Mouse (Mus musculus) embryonic facial prominence, embryonic 10.5 days (tissue): Measurements from ENCODE around the gene Mtf2. TPM values are rescaled to one million over a fixed set of nuclear protein-coding genes. Genes with fewer than 3 reads are reported as not detected.
A peak's percentile ranks its signal among the peaks of the same experiment; 100 is the strongest.

Experiments used
- DNase-seq: peaks from one replicate; pipeline ENCODE4 v3.0.0-alpha.2; 2017; ENCODE audit warnings: low spot score
- H3K27ac ChIP-seq: fragments of 300-500 bp; sonication (generic); replicated peaks from 2 replicates; pipeline ENCODE4 v1.5.1; 2016; ENCODE audit warnings: mild to moderate bottlenecking
- H3K27me3 ChIP-seq: fragments of 300-500 bp; sonication (generic); replicated peaks from 2 replicates; pipeline ENCODE4 v1.6.1; 2016; ENCODE audit warnings: low read depth, mild to moderate bottlenecking; ENCODE audit not compliant: poor library complexity, severe bottlenecking
- H3K36me3 ChIP-seq: fragments of 300-500 bp; sonication (generic); replicated peaks from 2 replicates; pipeline ENCODE4 v1.6.1; 2016; ENCODE audit warnings: mild to moderate bottlenecking, moderate library complexity
- H3K4me1 ChIP-seq: fragments of 300-500 bp; sonication (generic); 2 replicates; pipeline ENCODE4 v1.6.1; 2016
- H3K4me3 ChIP-seq: fragments of 300-500 bp; sonication (generic); 2 replicates; pipeline ENCODE4 v1.5.1; 2016; ENCODE audit warnings: mild to moderate bottlenecking, moderate library complexity
- H3K9me3 ChIP-seq: fragments of 300-500 bp; sonication (generic); 2 replicates; pipeline ENCODE4 v1.6.1; 2016; ENCODE audit warnings: mild to moderate bottlenecking
- WGBS: fragments of 180-500 bp; shearing (Covaris S2); methylation state at CpG from one replicate; pipeline ENCODE4 v1.1.7; 2016; 5-methylcytosine and 5-hydroxymethylcytosine counted together
- polyA plus RNA-seq: library from polyadenylated mRNA; unstranded; fragments of >200 nt; fragmentation: Nextera tagmentation; extraction: Ambion mirVana; gene quantifications from 2 replicates; pipeline ENCODE4 v1.2.1, GENCODE M21; 2016

Mtf2 gene
- polyA plus RNA-seq, 1 experiment from 2014 or later, result 183 TPM

GRCm38 (mm10) chr5:108097676-108098075 is 32.2 kb downstream of the Mtf2 start:
- no peak for DNase-seq
- WGBS, result 91% methylated on average over 3 of the region's 3 CpGs
- peaks cover 95% of the 10 kb centered on the region for H3K36me3 ChIP-seq

DNA sequence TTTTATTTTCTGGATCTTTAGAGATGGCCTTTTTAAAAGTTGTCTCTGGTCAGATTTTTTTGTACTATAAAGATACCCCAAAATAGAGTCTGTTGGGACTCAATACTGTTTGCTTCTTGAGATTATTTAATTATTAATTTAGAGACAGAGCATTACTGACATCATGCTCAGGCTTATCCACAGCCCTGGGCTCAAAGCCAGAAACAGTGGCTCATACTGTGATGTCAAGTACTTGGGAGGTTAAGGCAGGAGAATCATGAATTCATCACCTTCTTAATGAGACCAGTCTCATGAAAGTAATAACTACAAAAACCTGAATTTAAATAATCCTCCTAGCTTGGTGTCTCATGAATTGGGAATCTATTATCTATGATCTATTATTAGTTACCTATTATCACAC is 34.7 kb downstream of the Mtf2 start:
- no peak for DNase-seq
- Histone ChIP-seq H3K4me3 (no peak overlapping the region), H3K9me3 (no peaks in the 10 kb centered on the region), H3K27me3 (no peaks in the 10 kb centered on the region), H3K36me3 (peaks cover 96% of the 10 kb centered on the region), H3K27ac (no peak overlapping the region), H3K4me1 (no peaks in the 10 kb centered on the region)

More at GRCm38 (mm10) chr5:108097676-108098075, 32.2 kb downstream of the Mtf2 start:
- no peaks in the 10 kb centered on the region for H3K4me1 ChIP-seq
- no peaks in the 10 kb centered on the region for H3K9me3 ChIP-seq
- no peak overlapping the region for H3K27ac ChIP-seq
- H3K4me3 ChIP-seq, result no peak overlapping the region
- H3K27me3 ChIP-seq, result no peaks in the 10 kb centered on the region

GRCm38 (mm10) chr5:108104306-108104705 is 38.8 kb downstream of the Mtf2 start:
- Histone ChIP-seq H3K4me3 (no peak overlapping the region), H3K27me3 (no peaks in the 10 kb centered on the region), H3K36me3 (peaks cover 94% of the 10 kb centered on the region), H3K9me3 (no peaks in the 10 kb centered on the region), H3K27ac (no peak overlapping the region), H3K4me1 (no peaks in the 10 kb centered on the region)
- DNase-seq, result no peak
- WGBS, result 88% methylated on average over 5 of the region's 5 CpGs

DNA sequence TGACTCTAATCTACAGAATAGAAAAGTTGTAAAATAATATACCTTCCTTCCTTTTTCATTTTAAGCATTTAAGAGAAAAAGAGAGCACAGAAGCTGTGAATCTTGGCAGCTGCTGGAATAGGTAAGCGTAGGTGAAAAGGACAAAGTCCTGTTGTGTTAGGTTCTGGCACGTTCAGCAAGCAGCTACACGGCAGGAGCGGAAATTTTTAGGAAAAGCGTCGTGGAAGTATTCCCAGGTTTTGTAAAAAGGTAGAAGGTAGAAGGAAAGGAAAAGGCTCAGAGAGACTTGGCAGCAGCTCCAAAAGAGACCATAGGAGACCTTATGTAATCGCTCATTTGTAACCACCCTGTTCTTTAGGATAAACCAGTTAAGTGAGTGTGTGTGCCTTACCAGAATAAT is 43.9 kb downstream of the Mtf2 start:
- no peak for DNase-seq
- Histone ChIP-seq H3K4me3 (no peak overlapping the region), H3K27me3 (no peaks in the 10 kb centered on the region), H3K9me3 (no peaks in the 10 kb centered on the region), H3K36me3 (peaks cover 61% of the 10 kb centered on the region), H3K4me1 (no peaks in the 10 kb centered on the region), H3K27ac (no peak overlapping the region)
- WGBS, result 93% methylated on average over 7 of the region's 7 CpGs

- H3K27ac ChIP-seq, result no peak overlapping the region
- DNase-seq, result no peak
- no peaks in the 10 kb centered on the region for H3K27me3 ChIP-seq
- H3K4me3 ChIP-seq, result no peak overlapping the region
- no peaks in the 10 kb centered on the region for H3K9me3 ChIP-seq
- H3K36me3 ChIP-seq, result peaks cover 22% of the 10 kb centered on the region
- H3K4me1 ChIP-seq, result no peaks in the 10 kb centered on the region
- WGBS, result 92% methylated on average over 4 of the region's 4 CpGs
These were observed 52.2 kb downstream of the Mtf2 start for GRCm38 (mm10) chr5:108117693-108118092.

DNA sequence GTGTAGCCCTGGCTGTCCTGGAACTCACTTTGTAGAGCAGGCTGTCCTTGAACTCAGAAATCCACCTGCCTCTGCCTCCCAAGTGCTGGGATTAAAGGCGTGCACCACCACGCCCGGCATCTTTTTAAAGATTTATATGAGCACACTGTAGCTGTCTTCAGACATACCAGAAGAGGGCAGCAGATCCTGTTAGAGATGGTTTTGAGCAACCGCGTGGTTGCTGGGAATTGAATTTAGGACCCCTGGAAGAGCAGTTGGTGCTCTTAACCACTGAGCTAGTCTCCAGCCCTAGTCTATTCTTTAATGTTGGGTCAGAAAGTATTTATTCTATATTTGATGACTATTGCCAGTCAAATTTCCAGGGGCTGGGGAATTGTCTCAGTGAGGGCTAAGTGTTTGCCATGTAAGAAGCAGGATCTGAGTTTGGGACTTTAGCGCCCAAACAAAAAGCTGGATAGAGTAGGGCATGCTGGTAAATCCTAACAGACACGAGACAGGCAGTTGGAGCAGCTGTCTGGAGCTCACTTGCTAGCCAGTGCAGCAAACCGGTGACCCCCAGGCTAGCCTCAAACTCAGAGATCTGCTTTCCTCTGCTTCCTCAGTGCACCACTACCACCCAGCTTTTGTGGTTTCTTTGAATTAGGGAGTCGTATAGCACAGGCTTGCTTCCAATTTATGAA is 54.9 kb downstream of the Mtf2 start:
- no peak overlapping the region for H3K4me3 ChIP-seq
- no peak for DNase-seq
- 83% methylated on average over 9 of the region's 9 CpGs for WGBS
- H3K27me3 ChIP-seq, result no peaks in the 10 kb centered on the region
- H3K27ac ChIP-seq, result no peak overlapping the region
- H3K4me1 ChIP-seq, result no peaks in the 10 kb centered on the region
- no peaks in the 10 kb centered on the region for H3K9me3 ChIP-seq
- peaks cover 28% of the 10 kb centered on the region for H3K36me3 ChIP-seq

- WGBS, result under 1% methylated on average over 32 of the region's 32 CpGs
- Histone ChIP-seq H3K27ac (peak overlapping the region; percentile 93), H3K27me3 (no peaks in the 10 kb centered on the region), H3K9me3 (no peaks in the 10 kb centered on the region), H3K4me1 (peaks cover 18% of the 10 kb centered on the region), H3K4me3 (peak overlapping the region; percentile 83), H3K36me3 (peaks cover 22% of the 10 kb centered on the region)
- no peak for DNase-seq
These were observed 66.5 kb downstream of the Mtf2 start for GRCm38 (mm10) chr5:108131849-108132440.

- Histone ChIP-seq H3K27me3 (no peaks in the 10 kb centered on the region), H3K4me1 (peaks cover 18% of the 10 kb centered on the region), H3K36me3 (peaks cover 20% of the 10 kb centered on the region), H3K27ac (peak within 1 kb of the TSS; percentile 93), H3K4me3 (peak within 1 kb of the TSS; percentile 83), H3K9me3 (no peaks in the 10 kb centered on the region)
- peak; percentile 98 for DNase-seq
- under 1% methylated on average over 65 of the region's 65 CpGs for WGBS
These were observed 67.2 kb downstream of the Mtf2 start, which contains the start of the genes Tmed5 and Ccdc18 for GRCm38 (mm10) chr5:108132441-108133243. Gene Tmed5, minus strand, starts transcription at chr5:108132620. Gene Ccdc18, plus strand, starts transcription at chr5:108132875.

DNA sequence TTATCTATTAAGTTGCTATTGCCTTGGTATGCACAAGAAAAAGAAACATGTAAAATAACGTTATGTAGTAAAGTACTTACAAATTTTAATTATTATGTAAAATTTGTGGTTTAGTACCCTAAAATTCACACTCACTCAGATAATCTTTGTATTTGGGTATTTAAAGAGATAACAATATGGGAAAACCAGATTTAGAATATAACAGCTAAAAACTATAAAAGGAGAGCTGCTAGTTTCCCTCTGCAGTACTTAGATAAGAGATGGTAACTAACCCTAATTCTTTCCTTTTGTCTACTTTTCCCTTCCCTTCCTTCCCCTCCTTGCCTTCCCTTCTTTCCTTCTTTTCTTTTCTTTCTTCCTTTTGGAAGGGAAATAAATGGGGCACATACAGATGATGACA is 87.1 kb downstream of the Mtf2 start:
- no peaks in the 10 kb centered on the region for H3K9me3 ChIP-seq
- 89% methylated on average over 1 of the region's 1 CpGs for WGBS

More for the DNA sequence above, 87.1 kb downstream of the Mtf2 start:
- Histone ChIP-seq H3K4me3 (no peak overlapping the region), H3K27ac (no peak overlapping the region), H3K36me3 (peaks cover 13% of the 10 kb centered on the region), H3K27me3 (no peaks in the 10 kb centered on the region), H3K4me1 (no peaks in the 10 kb centered on the region)
- DNase-seq, result no peak

Other genes starting within 250 kb of the Mtf2 start
- gene Ube2d2b, start 235.6 kb upstream of the Mtf2 start, polyA plus RNA-seq, result 0.29 and 0.42 TPM in 2 replicates
- gene Evi5, start 190.6 kb upstream of the Mtf2 start, polyA plus RNA-seq, result 55.7 and 56.5 TPM in 2 replicates
- 91.7 and 99.4 TPM in 2 replicates for gene Rpl5, start 165.2 kb upstream of the Mtf2 start, polyA plus RNA-seq
- gene Fam69a, start 78.6 kb upstream of the Mtf2 start, polyA plus RNA-seq, result 16.5 and 16.7 TPM in 2 replicates
- gene Tmed5, start 66.9 kb downstream of the Mtf2 start, polyA plus RNA-seq, result 26.7 and 26.8 TPM in 2 replicates
- gene Ccdc18, start 67.2 kb downstream of the Mtf2 start, polyA plus RNA-seq, result 11.0 and 15.1 TPM in 2 replicates
- gene Dr1, start 203.2 kb downstream of the Mtf2 start, polyA plus RNA-seq, result 44.0 and 46.1 TPM in 2 replicates
- 6.4 and 7.6 TPM in 2 replicates for gene Pigg, start 246.9 kb downstream of the Mtf2 start, polyA plus RNA-seq